Comparison of ENCODE assay signal across 8 mouse cellular contexts in genomic region chr9:21591831-21592702, GRCm38 (mm10). TPM values are rescaled to one million over a fixed set of nuclear protein-coding genes. Genes with fewer than 3 reads are reported as not detected.
DNase-seq lines count a peak whose midpoint lies in the region; ATAC-seq lines count a peak whose summit lies in the region.

No protein-coding gene starts in this region.

- peak overlapping the region; percentile 49 for H3K27ac ChIP-seq in lung, embryonic 15.5 days
- 0 out of 2 replicates have a peak overlapping the region, but pooled peaks have one; percentile 54 for H3K27ac ChIP-seq in embryonic facial prominence, embryonic 12.5 days
- H3K27ac ChIP-seq in hindbrain, embryonic 16.5 days (ENCODE audit: low read depth, low read length): peak overlapping the region; percentile 77
- H3K27ac ChIP-seq in midbrain, embryonic 14.5 days (replicated peaks; ENCODE audit: low read depth, low read length): peak overlapping the region; percentile 88

- 17% methylated on average over 17 of the region's 17 CpGs for WGBS in lung, embryonic 15.5 days
- 23% methylated on average over 17 of the region's 17 CpGs for WGBS in embryonic facial prominence, embryonic 12.5 days
- 18% methylated on average over 17 of the region's 17 CpGs for WGBS in hindbrain, embryonic 16.5 days
- WGBS in midbrain, embryonic 14.5 days: 19% methylated on average over 17 of the region's 17 CpGs

- peak overlapping the region; percentile 95 for H3K4me2 ChIP-seq in lung, embryonic 15.5 days
- H3K4me2 ChIP-seq in embryonic facial prominence, embryonic 12.5 days (replicated peaks): peak overlapping the region; percentile 97
- H3K4me2 ChIP-seq in hindbrain, embryonic 16.5 days (ENCODE audit: low read length): peak overlapping the region; percentile 85
- peak overlapping the region; percentile 96 for H3K4me2 ChIP-seq in midbrain, embryonic 14.5 days (ENCODE audit: low read length)

- H3K27me3 ChIP-seq in lung, embryonic 15.5 days: no peaks in the 10 kb centered on the region
- H3K27me3 ChIP-seq in embryonic facial prominence, embryonic 12.5 days: no peaks in the 10 kb centered on the region
- no peaks in the 10 kb centered on the region for H3K27me3 ChIP-seq in hindbrain, embryonic 16.5 days (replicated peaks; ENCODE audit: control insufficient read depth, insufficient read depth, low read length)
- H3K27me3 ChIP-seq in midbrain, embryonic 14.5 days (ENCODE audit: control insufficient read depth, insufficient read depth, low read length): no peaks in the 10 kb centered on the region

- H3K4me3 ChIP-seq in lung, embryonic 15.5 days: peak overlapping the region; percentile 82
- peak overlapping the region; percentile 98 for H3K4me3 ChIP-seq in embryonic facial prominence, embryonic 12.5 days
- H3K4me3 ChIP-seq in hindbrain, embryonic 16.5 days (ENCODE audit: low read length): peak overlapping the region; percentile 85
- H3K4me3 ChIP-seq in midbrain, embryonic 14.5 days (replicated peaks; ENCODE audit: low read depth, low read length): peak overlapping the region; percentile 93

- H3K36me3 ChIP-seq in lung, embryonic 15.5 days: peaks cover 44% of the 10 kb centered on the region
- peaks cover 45% of the 10 kb centered on the region for H3K36me3 ChIP-seq in embryonic facial prominence, embryonic 12.5 days
- peaks cover 23% of the 10 kb centered on the region for H3K36me3 ChIP-seq in hindbrain, embryonic 16.5 days (ENCODE audit: control insufficient read depth, insufficient read depth, low read length)
- peaks cover 51% of the 10 kb centered on the region for H3K36me3 ChIP-seq in midbrain, embryonic 14.5 days (ENCODE audit: control insufficient read depth, insufficient read depth, low read length)

- no peak for DNase-seq in lung, postnatal 10 days
- DNase-seq in midbrain, embryonic 14.5 days: no peak
- DNase-seq in gastrocnemius, postnatal 25 days: no peak
- no peak for DNase-seq in right cerebral cortex, postnatal 14 days
- no peak for DNase-seq in ovary, adult 18-20 months (ENCODE audit: low spot score)

- H3K4me1 ChIP-seq in lung, embryonic 15.5 days: peaks cover 27% of the 10 kb centered on the region
- peaks cover 21% of the 10 kb centered on the region for H3K4me1 ChIP-seq in embryonic facial prominence, embryonic 12.5 days
- H3K4me1 ChIP-seq in hindbrain, embryonic 16.5 days (ENCODE audit: control insufficient read depth, insufficient read depth, low read depth, low read length): peaks cover 27% of the 10 kb centered on the region
- peaks cover 26% of the 10 kb centered on the region for H3K4me1 ChIP-seq in midbrain, embryonic 14.5 days (ENCODE audit: control insufficient read depth, insufficient read depth, low read length)

- peak; percentile 46 for ATAC-seq in lung, embryonic 15.5 days (ENCODE audit: borderline replicate concordance, extremely low read depth, low FRiP score, low TSS enrichment)
- peak; percentile 69 for ATAC-seq in embryonic facial prominence, embryonic 12.5 days (ENCODE audit: insufficient number of reproducible peaks, insufficient read depth, low FRiP score, low TSS enrichment)
- peak; percentile 77 for ATAC-seq in hindbrain, embryonic 16.5 days
- ATAC-seq in midbrain, embryonic 14.5 days (ENCODE audit: low FRiP score, low TSS enrichment): peak; percentile 75

- no peaks in the 10 kb centered on the region for H3K9me3 ChIP-seq in lung, embryonic 15.5 days
- no peaks in the 10 kb centered on the region for H3K9me3 ChIP-seq in embryonic facial prominence, embryonic 12.5 days
- H3K9me3 ChIP-seq in hindbrain, embryonic 16.5 days (ENCODE audit: control insufficient read depth, low read length): no peaks in the 10 kb centered on the region
- H3K9me3 ChIP-seq in midbrain, embryonic 14.5 days (ENCODE audit: control insufficient read depth, low read length): no peaks in the 10 kb centered on the region

- H3K9ac ChIP-seq in lung, embryonic 15.5 days: peak overlapping the region; percentile 86
- H3K9ac ChIP-seq in embryonic facial prominence, embryonic 12.5 days: peak overlapping the region; percentile 64
- H3K9ac ChIP-seq in hindbrain, embryonic 16.5 days (ENCODE audit: low read depth, low read length): peak overlapping the region; percentile 71
- H3K9ac ChIP-seq in midbrain, embryonic 14.5 days (replicated peaks; ENCODE audit: low read length): peak overlapping the region; percentile 68

RNA-seq across cellular contexts. Expression of gene Timm29, which starts 0.5 kb away (rescaled TPM):
- polyA plus RNA-seq in lung, embryonic 15.5 days (2015; fragmentation: Nextera tagmentation; extraction: Ambion mirVana): 28.4 and 29.5 TPM in 2 replicates
- polyA plus RNA-seq in embryonic facial prominence, embryonic 12.5 days (2016; fragmentation: Nextera tagmentation; extraction: Ambion mirVana): 40.6 and 41.8 TPM in 2 replicates
- polyA plus RNA-seq in hindbrain, embryonic 16.5 days (2015; fragmentation: Nextera tagmentation; extraction: Ambion mirVana): 51.8 and 53.4 TPM in 2 replicates
- 68.8 and 86.9 TPM in 2 replicates for polyA plus RNA-seq in midbrain, embryonic 14.5 days (2014; fragmentation: Nextera tagmentation; extraction: Ambion mirVana)
- 10 to 100 TPM; 41.6 to 41.8 TPM for total RNA-seq in gastrocnemius, postnatal 25 days (2021)

RNA-seq across cellular contexts. Expression of gene Yipf2, which starts 0.6 kb away (rescaled TPM):
- polyA plus RNA-seq in lung, embryonic 15.5 days (2015; fragmentation: Nextera tagmentation; extraction: Ambion mirVana): 28.8 and 29.7 TPM in 2 replicates
- 19.1 and 22.6 TPM in 2 replicates for polyA plus RNA-seq in embryonic facial prominence, embryonic 12.5 days (2016; fragmentation: Nextera tagmentation; extraction: Ambion mirVana)
- polyA plus RNA-seq in hindbrain, embryonic 16.5 days (2015; fragmentation: Nextera tagmentation; extraction: Ambion mirVana): 25.6 and 26.1 TPM in 2 replicates
- 19.4 and 20.5 TPM in 2 replicates for polyA plus RNA-seq in midbrain, embryonic 14.5 days (2014; fragmentation: Nextera tagmentation; extraction: Ambion mirVana)
- total RNA-seq in gastrocnemius, postnatal 25 days (2021): 1 to 10 TPM; 3.5 to 5.1 TPM

RNA-seq across cellular contexts. Expression of gene Smarca4, which starts 23.9 kb away (rescaled TPM):
- 74.6 and 83.2 TPM in 2 replicates for polyA plus RNA-seq in lung, embryonic 15.5 days (2015; fragmentation: Nextera tagmentation; extraction: Ambion mirVana)
- polyA plus RNA-seq in embryonic facial prominence, embryonic 12.5 days (2016; fragmentation: Nextera tagmentation; extraction: Ambion mirVana): 126 and 130 TPM in 2 replicates
- polyA plus RNA-seq in hindbrain, embryonic 16.5 days (2015; fragmentation: Nextera tagmentation; extraction: Ambion mirVana): 109 and 130 TPM in 2 replicates
- 162 and 179 TPM in 2 replicates for polyA plus RNA-seq in midbrain, embryonic 14.5 days (2014; fragmentation: Nextera tagmentation; extraction: Ambion mirVana)
- total RNA-seq in gastrocnemius, postnatal 25 days (2021): 10 to 100 TPM; 39.3 to 39.6 TPM

RNA-seq across cellular contexts. Expression of gene Carm1, which starts 45.4 kb away (rescaled TPM):
- polyA plus RNA-seq in lung, embryonic 15.5 days (2015; fragmentation: Nextera tagmentation; extraction: Ambion mirVana): 43.7 and 47.3 TPM in 2 replicates
- 79.5 and 86.8 TPM in 2 replicates for polyA plus RNA-seq in embryonic facial prominence, embryonic 12.5 days (2016; fragmentation: Nextera tagmentation; extraction: Ambion mirVana)
- polyA plus RNA-seq in hindbrain, embryonic 16.5 days (2015; fragmentation: Nextera tagmentation; extraction: Ambion mirVana): 15.8 and 25.4 TPM in 2 replicates
- 34.7 and 42.0 TPM in 2 replicates for polyA plus RNA-seq in midbrain, embryonic 14.5 days (2014; fragmentation: Nextera tagmentation; extraction: Ambion mirVana)
- total RNA-seq in gastrocnemius, postnatal 25 days (2021): 10 to 100 TPM; 58.2 to 60.9 TPM
